Mouse (Mus musculus) macrophage (primary cell): ENCODE results near the gene Pno1. TPM values are rescaled to one million over a fixed set of nuclear protein-coding genes. Genes with fewer than 3 reads are reported as not detected.

Source experiments
- H3K27ac ChIP-seq: fragments of 350-480 bp; formaldehyde crosslinking; 2 replicates; pipeline ENCODE4 v1.9.0; 2021
- H3K36me3 ChIP-seq: fragments of 350-480 bp; formaldehyde crosslinking; 2 replicates; pipeline ENCODE4 v1.9.0; 2021; ENCODE audit errors: inconsistent target
- H3K4me3 ChIP-seq: fragments of 350-480 bp; formaldehyde crosslinking; 2 replicates; pipeline ENCODE4 v1.9.0; 2021; ENCODE audit errors: inconsistent target
- H3K79me2 ChIP-seq: fragments of 350-480 bp; formaldehyde crosslinking; 2 replicates; pipeline ENCODE4 v1.9.0; 2021; ENCODE audit errors: inconsistent target
- WGBS: methylation state at CpG from one replicate; pipeline ENCODE4 v1.1.7; 2026; ENCODE audit warnings: inconsistent platforms; ENCODE audit not compliant: missing documents; 5-methylcytosine and 5-hydroxymethylcytosine counted together
- polyA plus RNA-seq: library from polyadenylated mRNA; stranded (reverse); fragments of 250-400 nt; gene quantifications from 3 replicates; pipeline ENCODE4 v1.2.4, GENCODE M21; 2018; ENCODE audit warnings: inconsistent platforms

Gene Pno1
- polyA plus RNA-seq, 1 experiment from 2014 or later: 53.7 TPM

DNA sequence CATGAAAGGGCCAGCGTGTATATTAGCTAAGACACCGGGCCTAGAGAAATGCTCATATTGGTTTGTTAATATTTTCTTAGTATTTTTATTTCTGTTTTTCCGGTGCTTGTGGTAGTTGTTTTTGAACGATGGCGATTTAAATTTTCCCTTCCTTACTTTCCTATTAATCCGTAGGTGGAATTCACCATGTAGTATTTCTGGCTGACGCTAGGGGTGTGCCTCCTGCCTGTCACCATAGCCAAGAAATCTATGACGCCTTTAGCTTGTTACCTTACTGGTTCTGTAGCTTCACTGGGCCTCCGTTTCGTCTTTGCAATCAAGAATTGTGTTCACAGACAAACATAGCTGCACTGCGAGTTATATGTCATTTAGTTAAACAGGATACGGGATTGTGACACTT is 51.1 kb downstream of the Pno1 start:
- Histone ChIP-seq H3K79me2 (peaks cover 56% of the 10 kb centered on the region), H3K4me3 (peak overlapping the region; percentile 91), H3K27ac (peak overlapping the region; percentile 68), H3K36me3 (no peaks in the 10 kb centered on the region)
- WGBS: 3% methylated on average over 11 of the region's 12 CpGs

DNA sequence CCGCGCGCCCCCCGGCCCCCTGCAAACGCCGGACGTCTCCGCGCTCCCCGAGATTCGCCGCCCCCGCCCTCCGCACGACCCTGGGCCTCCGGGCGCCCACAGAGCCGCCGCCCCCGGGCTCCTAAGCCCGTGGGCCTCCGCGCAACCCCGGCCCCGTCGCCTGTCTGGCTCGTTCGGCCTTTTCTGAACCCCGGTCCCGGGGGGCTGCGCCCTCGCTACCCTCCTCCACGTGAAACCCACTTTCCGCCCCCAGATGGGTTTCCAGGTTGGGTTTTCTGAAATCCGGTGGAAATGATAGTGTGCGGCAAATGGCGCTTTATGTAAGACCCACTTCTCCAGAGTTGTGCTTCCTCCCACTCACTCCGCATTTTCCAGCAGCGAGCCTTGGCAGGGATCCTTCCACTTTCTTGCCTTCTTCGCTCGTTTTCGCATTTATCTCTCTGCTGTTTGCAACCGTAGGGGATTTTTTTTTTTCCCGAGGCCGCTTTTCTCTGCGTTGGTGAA is 51.6 kb downstream of the Pno1 start:
- Histone ChIP-seq H3K36me3 (no peaks in the 10 kb centered on the region), H3K79me2 (peaks cover 51% of the 10 kb centered on the region), H3K27ac (peak overlapping the region; percentile 68), H3K4me3 (peak overlapping the region; percentile 91)
- WGBS: 2% methylated on average over 35 of the region's 46 CpGs

DNA sequence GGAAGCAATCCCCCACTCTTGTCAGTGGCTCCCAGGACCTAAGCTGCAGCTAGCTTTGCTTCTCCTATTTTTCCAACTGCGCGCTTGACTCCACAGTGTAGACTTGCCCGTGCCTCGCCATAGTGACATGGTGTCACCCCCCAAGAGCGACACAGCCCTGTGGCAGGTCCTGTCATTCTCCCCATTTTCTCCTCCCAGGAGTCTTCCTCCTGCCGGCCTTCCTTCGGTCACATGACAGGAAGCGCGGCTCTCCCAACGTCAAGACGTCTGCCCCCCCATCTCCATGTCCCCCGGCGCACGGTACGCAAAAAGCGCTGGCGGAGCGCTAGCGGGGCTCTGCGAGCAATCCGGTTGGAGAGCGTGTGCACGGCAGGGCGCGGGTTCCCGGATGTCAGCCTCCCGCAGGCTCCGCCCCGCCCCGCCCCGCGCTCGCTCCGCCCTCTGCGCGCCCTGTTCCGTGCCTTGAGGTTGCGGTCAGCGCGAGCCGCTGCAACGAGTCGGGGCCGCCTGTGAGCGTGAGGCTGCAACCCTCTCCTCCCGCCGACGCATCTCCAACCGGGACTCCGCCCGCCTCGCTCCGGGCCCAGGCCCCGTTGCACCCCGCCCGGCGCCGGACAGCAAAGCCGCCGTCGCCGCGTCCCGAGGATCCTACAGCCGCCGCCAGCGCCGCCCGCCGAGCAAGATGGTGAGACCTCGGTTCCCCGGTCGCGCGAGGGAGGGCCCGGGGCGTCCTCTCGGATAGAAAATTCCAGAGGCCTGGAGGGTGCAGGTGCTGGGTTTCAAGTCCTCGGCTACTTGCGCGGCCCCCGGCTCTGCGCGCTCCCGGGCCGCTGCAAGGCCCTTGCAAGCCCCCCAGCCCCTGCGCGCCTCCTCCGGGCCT is 52.3 kb downstream of the Pno1 start, which contains the start of gene Ppp3r1:
Gene Ppp3r1, plus strand, starts transcription at position 406 of the 880 bp plus-strand sequence.
- under 1% methylated on average over 88 of the region's 89 CpGs for WGBS
- Histone ChIP-seq H3K27ac (peak within 1 kb of the TSS; percentile 80), H3K79me2 (peaks cover 44% of the 10 kb centered on the region), H3K4me3 (peak within 1 kb of the TSS; percentile 91), H3K36me3 (no peaks in the 10 kb centered on the region)

Other genes with a start within 250 kb of the Pno1 start
- gene Cnrip1, start 160.0 kb downstream of the Pno1 start, polyA plus RNA-seq: 75.3 to 234 TPM (median 186 TPM) in 3 replicates
- gene Plek, start 159.2 kb downstream of the Pno1 start, polyA plus RNA-seq: 380 to 752 TPM (median 430 TPM) in 3 replicates
- 104 to 123 TPM (median 116 TPM) in 3 replicates for gene Ppp3r1, start 52.3 kb downstream of the Pno1 start, polyA plus RNA-seq
- 6.6 to 9.9 TPM (median 9.9 TPM) in 3 replicates for gene Wdr92, start 29.5 kb downstream of the Pno1 start, polyA plus RNA-seq
- 28.2 to 74.3 TPM (median 57.3 TPM) in 3 replicates for gene C1d, start 46.0 kb upstream of the Pno1 start, polyA plus RNA-seq